Mouse (Mus musculus): ENCODE data around the gene Tlr9. TPM values are rescaled to one million over a fixed set of nuclear protein-coding genes. Genes with fewer than 3 reads are reported as not detected.

Gene Tlr9
- polyA plus RNA-seq, 1 experiment from 2014 or later = 27.8 TPM

DNA sequence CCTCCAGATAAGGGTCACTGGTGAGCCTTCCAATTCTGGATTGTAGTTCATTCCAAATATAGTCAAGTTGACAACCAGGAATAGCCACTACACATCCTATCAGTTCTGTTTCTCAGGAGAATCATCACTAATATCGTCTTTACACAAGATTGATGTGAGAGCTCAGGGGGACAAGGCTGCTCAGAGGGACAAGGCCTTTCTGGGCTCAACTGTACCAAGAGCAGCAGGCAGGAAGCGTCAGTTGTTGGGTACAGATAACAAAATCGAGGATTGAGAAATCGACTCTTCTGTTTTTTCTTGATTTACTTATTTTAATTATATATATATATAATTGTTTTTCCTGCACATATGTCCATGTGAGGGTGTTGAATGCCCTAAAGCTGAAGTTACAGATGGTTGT, 36.0 kb downstream of the Tlr9 start:
- H3K4me3 ChIP-seq (ENCODE audit: inconsistent target) = no peak overlapping the region
- no peak overlapping the region for H3K27ac ChIP-seq
- WGBS (ENCODE audit: missing documents) = 36% methylated on average over 4 of the region's 4 CpGs
- no peaks in the 10 kb centered on the region for H3K36me3 ChIP-seq (ENCODE audit: inconsistent target)
- no peaks in the 10 kb centered on the region for H3K79me2 ChIP-seq (ENCODE audit: inconsistent target)

DNA sequence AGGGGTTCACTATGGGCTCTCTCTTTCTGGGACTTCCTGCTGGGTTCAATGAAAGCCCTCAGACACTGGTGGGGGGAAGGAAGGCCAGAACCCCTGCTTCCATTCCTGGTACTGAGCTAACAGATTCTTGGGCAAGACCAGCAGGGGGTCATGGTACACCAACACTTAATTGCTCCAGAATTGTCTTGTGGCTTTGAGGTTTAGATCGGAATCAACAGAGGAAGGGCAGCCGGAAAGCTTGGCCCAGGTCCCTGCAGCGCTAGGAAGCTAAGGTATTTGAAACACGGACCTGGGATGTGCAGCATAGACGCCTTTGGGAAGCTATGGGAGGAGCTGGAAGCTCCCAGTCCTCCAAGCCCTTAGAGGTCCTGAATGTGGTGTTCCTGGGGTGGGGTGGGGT, 36.6 kb downstream of the Tlr9 start:
- H3K27ac ChIP-seq = no peak overlapping the region
- WGBS (ENCODE audit: missing documents) = 37% methylated on average over 5 of the region's 5 CpGs
- no peaks in the 10 kb centered on the region for H3K36me3 ChIP-seq (ENCODE audit: inconsistent target)
- no peak overlapping the region for H3K4me3 ChIP-seq (ENCODE audit: inconsistent target)
- no peaks in the 10 kb centered on the region for H3K79me2 ChIP-seq (ENCODE audit: inconsistent target)

DNA sequence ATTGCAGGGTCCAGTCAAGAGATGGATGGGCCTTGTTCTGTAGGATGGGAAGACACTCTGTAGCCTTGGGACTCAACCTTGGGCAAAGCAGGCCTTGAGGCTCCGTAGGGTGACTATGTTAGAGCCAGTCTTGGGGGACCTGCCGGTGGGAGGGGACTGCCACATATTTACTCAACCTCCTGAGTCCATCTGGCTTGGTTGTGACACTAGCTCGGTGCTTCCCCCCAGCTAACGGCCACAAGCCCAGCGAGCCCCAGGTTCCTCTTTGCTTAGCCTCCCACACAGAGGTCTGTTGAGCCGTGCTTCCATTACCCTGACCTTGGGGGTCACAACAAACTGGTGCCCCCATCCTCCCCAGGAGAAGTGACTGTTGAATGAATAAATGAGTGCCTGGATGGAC, 38.7 kb downstream of the Tlr9 start:
- 11% methylated on average over 6 of the region's 6 CpGs for WGBS (ENCODE audit: missing documents)
- no peaks in the 10 kb centered on the region for H3K36me3 ChIP-seq (ENCODE audit: inconsistent target)
- no peaks in the 10 kb centered on the region for H3K79me2 ChIP-seq (ENCODE audit: inconsistent target)
- no peak overlapping the region for H3K4me3 ChIP-seq (ENCODE audit: inconsistent target)
- peak overlapping the region; percentile 19 for H3K27ac ChIP-seq

GRCm38 (mm10) chr9:106261491-106261890, 39.1 kb downstream of the Tlr9 start:
- WGBS (ENCODE audit: missing documents) = 82% methylated on average over 3 of the region's 3 CpGs
- no peaks in the 10 kb centered on the region for H3K36me3 ChIP-seq (ENCODE audit: inconsistent target)
- H3K79me2 ChIP-seq (ENCODE audit: inconsistent target) = no peaks in the 10 kb centered on the region
- H3K4me3 ChIP-seq (ENCODE audit: inconsistent target) = no peak overlapping the region
- peak overlapping the region; percentile 19; the same call in 1 of the 2 replicates for H3K27ac ChIP-seq

- WGBS (ENCODE audit: missing documents) = 84% methylated on average over 3 of the region's 3 CpGs
- Histone ChIP-seq H3K27ac (no peak overlapping the region), H3K4me3 (ENCODE audit: inconsistent target) (no peak overlapping the region), H3K79me2 (ENCODE audit: inconsistent target) (no peaks in the 10 kb centered on the region), H3K36me3 (ENCODE audit: inconsistent target) (no peaks in the 10 kb centered on the region)
Measured at GRCm38 (mm10) chr9:106262075-106262474, 39.7 kb downstream of the Tlr9 start.

- H3K36me3 ChIP-seq (ENCODE audit: inconsistent target) = no peaks in the 10 kb centered on the region
- H3K79me2 ChIP-seq (ENCODE audit: inconsistent target) = no peaks in the 10 kb centered on the region
- H3K4me3 ChIP-seq (ENCODE audit: inconsistent target) = no peak overlapping the region
- no peak overlapping the region for H3K27ac ChIP-seq
- 79% methylated on average over 8 of the region's 9 CpGs for WGBS (ENCODE audit: missing documents)
Measured at GRCm38 (mm10) chr9:106263381-106263924, 41.1 kb downstream of the Tlr9 start.

GRCm38 (mm10) chr9:106265358-106266075, 43.1 kb downstream of the Tlr9 start:
- WGBS (ENCODE audit: missing documents) = 95% methylated on average over 12 of the region's 12 CpGs
- Histone ChIP-seq H3K4me3 (ENCODE audit: inconsistent target) (no peak overlapping the region), H3K79me2 (ENCODE audit: inconsistent target) (no peaks in the 10 kb centered on the region), H3K36me3 (ENCODE audit: inconsistent target) (no peaks in the 10 kb centered on the region), H3K27ac (no peak overlapping the region)

- no peak overlapping the region for H3K4me3 ChIP-seq (ENCODE audit: inconsistent target)
- no peaks in the 10 kb centered on the region for H3K36me3 ChIP-seq (ENCODE audit: inconsistent target)
- no peaks in the 10 kb centered on the region for H3K79me2 ChIP-seq (ENCODE audit: inconsistent target)
- H3K27ac ChIP-seq = no peak overlapping the region
- 86% methylated on average over 2 of the region's 2 CpGs for WGBS (ENCODE audit: missing documents)
Measured at GRCm38 (mm10) chr9:106266936-106267657, 44.7 kb downstream of the Tlr9 start.

- no peaks in the 10 kb centered on the region for H3K79me2 ChIP-seq (ENCODE audit: inconsistent target)
- H3K4me3 ChIP-seq (ENCODE audit: inconsistent target) = no peak overlapping the region
- WGBS (ENCODE audit: missing documents) = 55% methylated on average over 4 of the region's 4 CpGs
- no peaks in the 10 kb centered on the region for H3K36me3 ChIP-seq (ENCODE audit: inconsistent target)
- no peak overlapping the region for H3K27ac ChIP-seq
Measured at GRCm38 (mm10) chr9:106268421-106268820, 46.0 kb downstream of the Tlr9 start.

- H3K79me2 ChIP-seq (ENCODE audit: inconsistent target) = no peaks in the 10 kb centered on the region
Measured at GRCm38 (mm10) chr9:106269076-106269788, 46.8 kb downstream of the Tlr9 start.

DNA sequence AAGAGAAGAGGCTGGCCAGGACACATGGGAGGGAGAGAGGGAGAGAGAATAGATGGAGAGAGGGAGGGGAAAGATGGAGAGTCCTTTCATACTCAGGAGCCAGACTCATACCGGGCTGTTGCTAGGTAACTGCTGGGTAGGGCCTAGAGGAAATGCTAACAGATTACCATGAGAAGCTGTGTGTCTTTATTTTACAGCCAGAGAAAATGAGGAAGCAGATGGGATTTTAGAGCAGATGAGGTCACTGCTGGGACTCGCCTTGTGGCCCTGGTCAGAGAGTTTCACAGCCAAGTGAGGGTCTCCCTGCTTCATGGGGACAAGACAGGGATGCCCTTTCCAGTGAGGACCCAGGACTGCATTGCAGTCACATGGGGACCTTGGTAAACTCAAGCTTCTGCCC, 47.5 kb downstream of the Tlr9 start:
- Histone ChIP-seq H3K4me3 (ENCODE audit: inconsistent target) (no peak overlapping the region), H3K36me3 (ENCODE audit: inconsistent target) (no peaks in the 10 kb centered on the region), H3K27ac (no peak overlapping the region), H3K79me2 (ENCODE audit: inconsistent target) (no peaks in the 10 kb centered on the region)
- 5% methylated on average over 2 of the region's 2 CpGs for WGBS (ENCODE audit: missing documents)

More at GRCm38 (mm10) chr9:106269076-106269788, 46.8 kb downstream of the Tlr9 start:
- Histone ChIP-seq H3K4me3 (ENCODE audit: inconsistent target) (no peak overlapping the region), H3K36me3 (ENCODE audit: inconsistent target) (no peaks in the 10 kb centered on the region), H3K27ac (no peak overlapping the region)
- 75% methylated on average over 9 of the region's 9 CpGs for WGBS (ENCODE audit: missing documents)

DNA sequence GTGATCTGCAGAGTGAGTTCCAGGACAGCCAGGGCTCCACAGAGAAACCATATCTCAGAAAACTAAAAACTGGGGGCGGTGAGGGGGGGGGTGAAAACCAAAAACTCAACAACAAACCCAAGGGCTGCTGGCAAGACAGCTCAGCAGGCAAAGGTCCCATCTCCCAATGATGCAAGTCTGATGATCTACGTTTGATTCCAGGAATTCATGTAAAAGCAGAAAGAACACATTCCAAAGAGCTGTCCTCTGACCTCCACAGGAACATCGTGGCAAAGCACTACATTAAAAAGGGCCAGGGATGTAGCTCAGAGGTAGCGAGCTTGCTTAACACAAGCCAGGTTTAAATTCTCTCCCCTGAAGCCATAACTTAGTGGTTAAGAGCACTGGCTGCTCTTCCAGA, 48.3 kb downstream of the Tlr9 start:
- WGBS (ENCODE audit: missing documents) = 92% methylated on average over 4 of the region's 4 CpGs
- Histone ChIP-seq H3K4me3 (ENCODE audit: inconsistent target) (no peak overlapping the region), H3K79me2 (ENCODE audit: inconsistent target) (no peaks in the 10 kb centered on the region), H3K27ac (no peak overlapping the region), H3K36me3 (ENCODE audit: inconsistent target) (no peaks in the 10 kb centered on the region)

- H3K4me3 ChIP-seq (ENCODE audit: inconsistent target) = no peak overlapping the region
- no peaks in the 10 kb centered on the region for H3K36me3 ChIP-seq (ENCODE audit: inconsistent target)
- no peak overlapping the region for H3K27ac ChIP-seq
- WGBS (ENCODE audit: missing documents) = 100% methylated on average over 1 of the region's 1 CpGs
- no peaks in the 10 kb centered on the region for H3K79me2 ChIP-seq (ENCODE audit: inconsistent target)
Measured at GRCm38 (mm10) chr9:106272288-106272687, 49.9 kb downstream of the Tlr9 start.

DNA sequence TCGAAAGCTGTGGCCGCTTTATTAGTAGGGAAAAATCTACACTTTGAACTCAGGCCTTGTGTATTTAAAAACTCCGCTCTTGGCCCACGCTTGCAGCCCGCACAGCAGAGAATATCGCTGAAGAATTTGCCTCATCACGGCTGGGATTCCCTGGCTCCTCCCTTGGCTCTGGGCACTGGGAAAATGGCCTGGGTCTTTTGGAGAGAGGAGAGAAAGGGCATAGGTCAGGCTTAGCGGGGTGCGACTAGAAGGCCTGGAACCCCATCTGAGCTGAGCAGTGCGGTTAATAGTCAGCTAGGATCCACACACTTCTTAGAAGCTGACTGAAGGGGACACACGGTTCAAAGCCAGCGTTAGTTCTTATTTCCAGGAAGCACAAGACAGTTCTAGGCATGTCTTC, 50.9 kb downstream of the Tlr9 start:
- H3K4me3 ChIP-seq (ENCODE audit: inconsistent target) = no peak overlapping the region
- 91% methylated on average over 12 of the region's 12 CpGs for whole genome bisulfite sequencing (ENCODE audit: missing documents)
- no peaks in the 10 kb centered on the region for H3K79me2 ChIP-seq (ENCODE audit: inconsistent target)
- H3K36me3 ChIP-seq (ENCODE audit: inconsistent target) = no peaks in the 10 kb centered on the region
- no peak overlapping the region for H3K27ac ChIP-seq

GRCm38 (mm10) chr9:106273791-106274190, 51.4 kb downstream of the Tlr9 start:
- WGBS (ENCODE audit: missing documents) = 83% methylated on average over 4 of the region's 4 CpGs
- no peaks in the 10 kb centered on the region for H3K79me2 ChIP-seq (ENCODE audit: inconsistent target)
- no peak overlapping the region for H3K27ac ChIP-seq
- no peak overlapping the region for H3K4me3 ChIP-seq (ENCODE audit: inconsistent target)
- no peaks in the 10 kb centered on the region for H3K36me3 ChIP-seq (ENCODE audit: inconsistent target)

Data from macrophage (primary cell).